Mouse (Mus musculus) testis, adult 2 months (tissue): ENCODE measurements around the gene Treh.

Source experiments
- CTCF ChIP-seq: fragments of 200-500 bp; IDR thresholded peaks from 2 replicates; pipeline ENCODE4 v1.5.1; 2012; ENCODE audit warnings: low read depth, mild to moderate bottlenecking, inconsistent platforms, low read length, moderate library complexity; ENCODE audit not compliant: control insufficient read depth, insufficient read depth, insufficient replicate concordance
- POLR2A ChIP-seq: fragments of 200-500 bp; IDR thresholded peaks from 2 replicates; pipeline ENCODE4 v1.6.1; 2012; ENCODE audit warnings: low read depth, mild to moderate bottlenecking, inconsistent platforms, low read length, moderate library complexity; ENCODE audit not compliant: control insufficient read depth

GRCm38 (mm10) chr9:44644186-44644585 is 28.8 kb upstream of the Treh start:
- TF ChIP-seq POLR2A (no peak), CTCF (no peak)
